Comparison of ENCODE assay signal across 8 mouse cellular contexts in the genomic region with DNA sequence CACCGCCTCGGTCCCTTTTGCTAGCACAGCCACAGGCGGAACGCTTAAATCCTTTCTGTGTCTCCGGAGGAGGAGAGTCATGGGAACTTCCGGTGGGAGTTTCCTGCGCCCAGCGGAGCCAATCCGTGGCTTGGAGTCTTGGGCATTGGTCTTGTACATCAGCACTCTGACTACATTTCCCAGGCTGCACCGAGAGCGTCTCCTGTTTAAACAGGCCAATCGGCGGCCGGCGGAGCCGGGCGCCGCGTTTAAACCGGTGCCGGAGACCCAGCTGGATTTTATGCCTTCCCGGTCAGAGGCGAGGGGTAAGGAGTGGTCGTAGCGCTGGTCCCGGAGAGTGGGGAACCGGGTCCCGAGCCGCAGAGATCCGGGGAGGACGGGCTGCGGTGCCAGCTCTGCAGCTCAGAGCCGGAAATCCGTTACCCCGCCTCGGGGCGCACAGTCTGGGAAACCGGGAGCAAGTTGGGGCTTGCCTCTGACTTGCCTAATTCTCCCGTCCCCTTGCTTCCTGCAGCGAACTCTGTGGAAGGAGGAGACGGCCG. TPM values are rescaled to one million over a fixed set of nuclear protein-coding genes. Genes with fewer than 3 reads are reported as not detected.
DNase-seq lines count a peak whose midpoint lies in the region; ATAC-seq and TF ChIP-seq lines count a peak whose summit lies in the region.

Gene Gtse1 (plus strand): TSS at position 256 of the 542 bp plus-strand sequence.

- no peaks in the 10 kb centered on the region for H3K27me3 ChIP-seq in embryonic facial prominence, embryonic 14.5 days (replicated peaks; ENCODE audit: control insufficient read depth, insufficient read depth, low read length)
- H3K27me3 ChIP-seq in heart, adult 2 months (ENCODE audit: control insufficient read depth, insufficient read depth, low read length): no peaks in the 10 kb centered on the region
- no peaks in the 10 kb centered on the region for H3K27me3 ChIP-seq in limb, embryonic 13.5 days
- no peaks in the 10 kb centered on the region for H3K27me3 ChIP-seq in midbrain, embryonic 16.5 days (ENCODE audit: control insufficient read depth, insufficient read depth, low read depth, low read length)

- peak within 1 kb of the TSS; percentile 77 for H3K4me2 ChIP-seq in embryonic facial prominence, embryonic 14.5 days (ENCODE audit: low read depth, low read length)
- H3K4me2 ChIP-seq in limb, embryonic 13.5 days (replicated peaks): peak within 1 kb of the TSS; percentile 89
- H3K4me2 ChIP-seq in midbrain, embryonic 16.5 days (ENCODE audit: low read length): peak within 1 kb of the TSS; percentile 81

- TF ChIP-seq POLR2A in heart, adult 2 months (IDR thresholded peaks at IDR 0.05; ENCODE audit: insufficient read depth, low read depth, low read length): peak; percentile 86

- peak within 1 kb of the TSS; percentile 74 for H3K9ac ChIP-seq in embryonic facial prominence, embryonic 14.5 days (ENCODE audit: low read depth, low read length)
- H3K9ac ChIP-seq in heart, adult 2 months (ENCODE audit: low read depth, low read length): peak within 1 kb of the TSS; percentile 74
- H3K9ac ChIP-seq in limb, embryonic 13.5 days: peak within 1 kb of the TSS; percentile 83
- H3K9ac ChIP-seq in midbrain, embryonic 16.5 days (ENCODE audit: low read depth, low read length): peak within 1 kb of the TSS; percentile 72

- 1% methylated on average over 31 of the region's 42 CpGs for WGBS in embryonic facial prominence, embryonic 14.5 days
- under 1% methylated on average over 42 of the region's 42 CpGs for WGBS in heart, adult 2 months
- WGBS in limb, embryonic 13.5 days: under 1% methylated on average over 42 of the region's 42 CpGs
- whole genome bisulfite sequencing in midbrain, embryonic 16.5 days: under 1% methylated on average over 42 of the region's 42 CpGs

- DNase-seq in 3T3-L1 (ENCODE audit: low read depth, low spot score): peak; percentile 96
- peak; percentile 64 to 92 for DNase-seq in adrenal gland, postnatal 4 days (ENCODE audit: low spot score in 2 of 2)
- peak; percentile 99 for DNase-seq in embryonic facial prominence, embryonic 14.5 days (ENCODE audit: low spot score)
- peak; percentile 93 to 95 for DNase-seq in heart, adult 2 months
- peak; percentile 95 to 96 for DNase-seq in kidney, adult 8-10 months
- DNase-seq in spleen, postnatal 10 days (ENCODE audit: low spot score in 2 of 2): peak; percentile 87 to 95

- 0 out of 2 replicates have a peak, but pooled peaks have one; percentile 6 for TF ChIP-seq EP300 in heart, adult 2 months (IDR thresholded peaks at IDR 0.05; ENCODE audit: insufficient read depth, low read depth, low read length)

- peak within 1 kb of the TSS; percentile 75 for H3K4me3 ChIP-seq in embryonic facial prominence, embryonic 14.5 days (ENCODE audit: low read depth, low read length)
- peak within 1 kb of the TSS; percentile 74 for H3K4me3 ChIP-seq in heart, adult 2 months
- H3K4me3 ChIP-seq in limb, embryonic 13.5 days: peak within 1 kb of the TSS; percentile 83
- H3K4me3 ChIP-seq in midbrain, embryonic 16.5 days (ENCODE audit: low read depth, low read length): peak within 1 kb of the TSS; percentile 67

- H3K79me2 ChIP-seq in heart, adult 2 months (replicated peaks; ENCODE audit: control insufficient read depth, insufficient read depth, low read length): no peaks in the 10 kb centered on the region

- ATAC-seq in embryonic facial prominence, embryonic 14.5 days (ENCODE audit: low read depth): peak; percentile 99
- peak; percentile 98 for ATAC-seq in limb, embryonic 13.5 days (ENCODE audit: low FRiP score, low read depth)
- ATAC-seq in midbrain, embryonic 16.5 days: peak; percentile 99

- intact Hi-C loops in heart, adult 2 months (cut with DNase I): loop anchor here (1.0 to 2.0 kb wide), 3 partner anchors 19 to 48 kb away; partner anchors contain the start of genes Cdpf1, Trmu and Ttc38

- H3K4me1 ChIP-seq in embryonic facial prominence, embryonic 14.5 days (ENCODE audit: control insufficient read depth, insufficient read depth, low read length): peaks cover 17% of the 10 kb centered on the region; the same call in 1 of the 2 replicates
- peaks cover 2% of the 10 kb centered on the region; the same call in 1 of the 2 replicates for H3K4me1 ChIP-seq in heart, adult 2 months (ENCODE audit: control insufficient read depth, insufficient read depth, low read length)
- peaks cover 21% of the 10 kb centered on the region for H3K4me1 ChIP-seq in limb, embryonic 13.5 days
- H3K4me1 ChIP-seq in midbrain, embryonic 16.5 days (ENCODE audit: control insufficient read depth, insufficient read depth, low read length): peaks cover 14% of the 10 kb centered on the region

- peak within 1 kb of the TSS; percentile 69 for H3K27ac ChIP-seq in embryonic facial prominence, embryonic 14.5 days (replicated peaks; ENCODE audit: low read depth, low read length)
- peak within 1 kb of the TSS; percentile 83 for H3K27ac ChIP-seq in heart, adult 2 months
- H3K27ac ChIP-seq in limb, embryonic 13.5 days: peak within 1 kb of the TSS; percentile 72; the same call in 1 of the 2 replicates
- H3K27ac ChIP-seq in midbrain, embryonic 16.5 days (ENCODE audit: low read length): peak within 1 kb of the TSS; percentile 85

- peaks cover 23% of the 10 kb centered on the region for H3K36me3 ChIP-seq in embryonic facial prominence, embryonic 14.5 days (ENCODE audit: control insufficient read depth, insufficient read depth, low read length)
- no peaks in the 10 kb centered on the region for H3K36me3 ChIP-seq in heart, adult 2 months (ENCODE audit: control insufficient read depth, insufficient read depth, low read length)
- H3K36me3 ChIP-seq in limb, embryonic 13.5 days: peaks cover 36% of the 10 kb centered on the region
- no peaks in the 10 kb centered on the region for H3K36me3 ChIP-seq in midbrain, embryonic 16.5 days (ENCODE audit: control insufficient read depth, insufficient read depth, low read length)

- TF ChIP-seq CTCF in heart, adult 2 months (IDR thresholded peaks at IDR 0.05): 0 out of 2 replicates have a peak, but pooled peaks have one; percentile 5

- H3K9me3 ChIP-seq in embryonic facial prominence, embryonic 14.5 days (ENCODE audit: control insufficient read depth, low read length): no peaks in the 10 kb centered on the region
- H3K9me3 ChIP-seq in limb, embryonic 13.5 days: no peaks in the 10 kb centered on the region
- no peaks in the 10 kb centered on the region for H3K9me3 ChIP-seq in midbrain, embryonic 16.5 days (replicated peaks; ENCODE audit: control insufficient read depth, low read length, poor library complexity, severe bottlenecking)

RNA-seq across cellular contexts. Expression of gene Gtse1, which starts in this region (rescaled TPM):
- total RNA-seq in adrenal gland, postnatal 4 days (2021): 10 to 100 TPM in 1 of 2 experiments, 1 to 10 TPM in 1; 8.9 to 10.1 TPM
- 18.9 and 19.6 TPM in 2 replicates for polyA plus RNA-seq in embryonic facial prominence, embryonic 14.5 days (2014; fragmentation: Nextera tagmentation; extraction: Ambion mirVana)
- total RNA-seq in heart, adult 2 months (2021): under 1 TPM; 0.21 to 0.41 TPM
- polyA plus RNA-seq in heart, adult 2 months (2012; rRNA removed): 0.53 and 0.61 TPM in 2 replicates
- 24.7 and 26.8 TPM in 2 replicates for polyA plus RNA-seq in limb, embryonic 13.5 days (2015; fragmentation: Nextera tagmentation; extraction: Ambion mirVana)
- 3.4 and 4.2 TPM in 2 replicates for polyA plus RNA-seq in midbrain, embryonic 16.5 days (2015; fragmentation: Nextera tagmentation; extraction: Ambion mirVana)

Comparison
In these comparisons a context has a peak if more than half of its experiments do, and no peak if none do; other contexts are left out.
1. Peak in every context shown above with its lines: DNase-seq, ATAC-seq, H3K4me3 ChIP-seq and H3K27ac ChIP-seq.
2. RNA of gene Gtse1 (total RNA-seq): 8.9 to 10.1 TPM in adrenal gland, postnatal 4 days; 0.21 to 0.41 TPM in heart, adult 2 months; every median in the first group is over 4 times any median in the second.
3. Peak in DNase-seq, H3K4me3 ChIP-seq, H3K27ac ChIP-seq and H3K9ac ChIP-seq in heart, adult 2 months; RNA of the gene not detected or under 1 TPM.